Mouse (Mus musculus) lung, postnatal 0 days (tissue): ENCODE results near the gene Lrrfip1. TPM values are rescaled to one million over a fixed set of nuclear protein-coding genes. Genes with fewer than 3 reads are reported as not detected.
A peak's percentile ranks its signal among the peaks of the same experiment; 100 is the strongest.

ENCODE experiments used
- ATAC-seq: fragments of 200-750 bp; cut with Nextera tagmentation; 2 replicates; pipeline ENCODE4 v1.8.0; 2017; ENCODE audit warnings: moderate library complexity
- DNase-seq: peaks from one replicate; pipeline ENCODE4 v3.0.0-alpha.2; 2016; ENCODE audit warnings: low spot score
- H3K27ac ChIP-seq: fragments of 300-500 bp; sonication (generic); 2 replicates; pipeline ENCODE4 v1.5.1; 2014; ENCODE audit warnings: antibody characterized with exemption, mild to moderate bottlenecking, low read length, mixed read lengths
- H3K27me3 ChIP-seq: fragments of 300-500 bp; sonication (generic); replicated peaks from 2 replicates; pipeline ENCODE4 v1.6.1; 2014; ENCODE audit warnings: low read length, mixed read lengths; ENCODE audit not compliant: insufficient read depth
- H3K36me3 ChIP-seq: fragments of 300-500 bp; sonication (generic); 2 replicates; pipeline ENCODE4 v1.6.1; 2014; ENCODE audit warnings: low read length, mixed read lengths; ENCODE audit not compliant: insufficient read depth
- H3K4me1 ChIP-seq: fragments of 300-500 bp; sonication (generic); 2 replicates; pipeline ENCODE4 v1.6.1; 2014; ENCODE audit warnings: antibody characterized with exemption, low read depth, low read length, mixed read lengths; ENCODE audit not compliant: insufficient read depth
- H3K4me2 ChIP-seq: fragments of 300-500 bp; sonication (generic); replicated peaks from 2 replicates; pipeline ENCODE4 v1.6.1; 2014; ENCODE audit warnings: low read depth, mild to moderate bottlenecking, low read length, moderate library complexity, mixed read lengths
- H3K4me3 ChIP-seq: fragments of 300-500 bp; sonication (generic); 2 replicates; pipeline ENCODE4 v1.5.1; 2014; ENCODE audit warnings: low read depth, low read length
- H3K9ac ChIP-seq: fragments of 300-500 bp; sonication (generic); replicated peaks from 2 replicates; pipeline ENCODE4 v1.6.1; 2014; ENCODE audit warnings: low read depth, mild to moderate bottlenecking
- H3K9me3 ChIP-seq: fragments of 300-500 bp; sonication (generic); 2 replicates; pipeline ENCODE4 v1.6.1; 2016; ENCODE audit warnings: low read length, mixed read lengths
- CTCF ChIP-seq: IDR thresholded peaks from 2 replicates; pipeline ENCODE4 v1.5.1; 2016; ENCODE audit warnings: antibody characterized with exemption, mild to moderate bottlenecking
- EP300 ChIP-seq: IDR thresholded peaks from 2 replicates; pipeline ENCODE4 v1.6.1; 2016; ENCODE audit warnings: antibody characterized with exemption, mild to moderate bottlenecking, control low read depth
- WGBS: fragments of 180-500 bp; shearing (Covaris S2); extraction: QIAGEN DNeasy Blood & Tissue Kit; methylation state at CpG from one replicate; pipeline ENCODE4 v1.1.7; 2014; 5-methylcytosine and 5-hydroxymethylcytosine counted together
- polyA plus RNA-seq: library from polyadenylated mRNA; unstranded; fragments of >200 nt; fragmentation: Nextera tagmentation; extraction: Ambion mirVana; gene quantifications from 2 replicates; pipeline ENCODE4 v1.2.1, GENCODE M21; 2015

The Lrrfip1 gene
- polyA plus RNA-seq, 1 experiment from 2014 or later: 83.1 TPM

GRCm38 (mm10) chr1:91023960-91024359 lies 25.4 kb downstream of the Lrrfip1 start:
- H3K27ac ChIP-seq: peak overlapping the region; percentile 70
- H3K4me1 ChIP-seq: peaks cover 18% of the 10 kb centered on the region; the same call in 1 of the 2 replicates
- DNase-seq (peak; percentile 92), ATAC-seq (peak; percentile 86)
- H3K9ac ChIP-seq: no peak overlapping the region
- 30% methylated on average over 9 of the region's 9 CpGs for WGBS
- no peaks in the 10 kb centered on the region for H3K27me3 ChIP-seq
- no peak overlapping the region for H3K4me2 ChIP-seq
- TF ChIP-seq EP300 (peak; percentile 91), CTCF (no peak)
- H3K4me3 ChIP-seq: no peak overlapping the region
- no peaks in the 10 kb centered on the region for H3K36me3 ChIP-seq
- H3K9me3 ChIP-seq: no peaks in the 10 kb centered on the region

GRCm38 (mm10) chr1:91024464-91024863 lies 25.9 kb downstream of the Lrrfip1 start:
- H3K27me3 ChIP-seq: no peaks in the 10 kb centered on the region
- DNase-seq: no peak
- H3K4me1 ChIP-seq: peaks cover 18% of the 10 kb centered on the region; the same call in 1 of the 2 replicates
- no peaks in the 10 kb centered on the region for H3K9me3 ChIP-seq
- no peak overlapping the region for H3K4me3 ChIP-seq
- no peaks in the 10 kb centered on the region for H3K36me3 ChIP-seq
- H3K9ac ChIP-seq: no peak overlapping the region
- no peak overlapping the region for H3K4me2 ChIP-seq
- no peak for ATAC-seq
- H3K27ac ChIP-seq: peak overlapping the region; percentile 69
- TF ChIP-seq EP300: no peak
- no peak for TF ChIP-seq CTCF
- 69% methylated on average over 3 of the region's 3 CpGs for WGBS

GRCm38 (mm10) chr1:91026945-91027344 lies 28.4 kb downstream of the Lrrfip1 start:
- Histone ChIP-seq H3K4me2 (no peak overlapping the region), H3K4me3 (no peak overlapping the region), H3K9ac (no peak overlapping the region), H3K27me3 (no peaks in the 10 kb centered on the region), H3K9me3 (no peaks in the 10 kb centered on the region), H3K4me1 (peaks cover 18% of the 10 kb centered on the region; the same call in 1 of the 2 replicates), H3K36me3 (no peaks in the 10 kb centered on the region), H3K27ac (no peak overlapping the region)
- WGBS: 72% methylated on average over 2 of the region's 2 CpGs
- ATAC-seq (no peak), DNase-seq (no peak)
- TF ChIP-seq EP300 (no peak), CTCF (no peak)

- ATAC-seq: no peak
- TF ChIP-seq EP300 (no peak), CTCF (no peak)
- Histone ChIP-seq H3K27me3 (no peaks in the 10 kb centered on the region), H3K9ac (no peak overlapping the region), H3K4me3 (no peak overlapping the region), H3K27ac (no peak overlapping the region), H3K9me3 (no peaks in the 10 kb centered on the region), H3K36me3 (no peaks in the 10 kb centered on the region), H3K4me2 (no peak overlapping the region), H3K4me1 (0 out of 2 replicates have a peak, but pooled peaks cover 2% of the 10 kb centered on the region)
- DNase-seq: no peak
- 97% methylated on average over 1 of the region's 1 CpGs for WGBS
Observed at GRCm38 (mm10) chr1:91030383-91030782, 31.8 kb downstream of the Lrrfip1 start.

- Histone ChIP-seq H3K36me3 (no peaks in the 10 kb centered on the region), H3K4me2 (no peak overlapping the region), H3K9ac (no peak overlapping the region), H3K9me3 (no peaks in the 10 kb centered on the region), H3K4me3 (no peak overlapping the region), H3K4me1 (0 out of 2 replicates have a peak, but pooled peaks cover 2% of the 10 kb centered on the region), H3K27me3 (no peaks in the 10 kb centered on the region), H3K27ac (no peak overlapping the region)
- ATAC-seq (peak; percentile 44; the same call in 1 of the 2 replicates), DNase-seq (no peak)
- TF ChIP-seq CTCF (no peak), EP300 (no peak)
- 69% methylated on average over 4 of the region's 4 CpGs for WGBS
Observed at GRCm38 (mm10) chr1:91031547-91031946, 33.0 kb downstream of the Lrrfip1 start.

GRCm38 (mm10) chr1:91032393-91032971 lies 33.9 kb downstream of the Lrrfip1 start:
- no peaks in the 10 kb centered on the region for H3K36me3 ChIP-seq
- H3K9ac ChIP-seq: no peak overlapping the region
- TF ChIP-seq EP300 (0 out of 2 replicates have a peak, but pooled peaks have one; percentile 11), CTCF (peak; percentile 19; the same call in 1 of the 2 replicates)
- no peak overlapping the region for H3K27ac ChIP-seq
- H3K4me3 ChIP-seq: no peak overlapping the region
- H3K27me3 ChIP-seq: no peaks in the 10 kb centered on the region
- peak; percentile 59 for ATAC-seq
- H3K4me2 ChIP-seq: no peak overlapping the region
- 35% methylated on average over 11 of the region's 11 CpGs for WGBS
- 0 out of 2 replicates have a peak, but pooled peaks cover 2% of the 10 kb centered on the region for H3K4me1 ChIP-seq
- H3K9me3 ChIP-seq: no peaks in the 10 kb centered on the region
- DNase-seq: no peak
